Mouse (Mus musculus) kidney, postnatal 4 days (tissue): ENCODE measurements at regions not wholly inside any gene's neighbourhood (a gene's known extent, or its start where the extent isn't known, plus 50 kb on each side); places are given as distances from the start of the nearest gene placed in this dataset.
"Not testable (repeated sequence)": the region's sequence is repeated elsewhere in the genome, so short reads cannot be mapped to it uniquely, and the experiment has no call there.

Experiments
- DNase-seq, 2 experiments: peaks; one replicate each; pipeline ENCODE4 v3.0.0; 2021; ENCODE audit warnings: mixed read lengths in 2 of 2

DNA sequence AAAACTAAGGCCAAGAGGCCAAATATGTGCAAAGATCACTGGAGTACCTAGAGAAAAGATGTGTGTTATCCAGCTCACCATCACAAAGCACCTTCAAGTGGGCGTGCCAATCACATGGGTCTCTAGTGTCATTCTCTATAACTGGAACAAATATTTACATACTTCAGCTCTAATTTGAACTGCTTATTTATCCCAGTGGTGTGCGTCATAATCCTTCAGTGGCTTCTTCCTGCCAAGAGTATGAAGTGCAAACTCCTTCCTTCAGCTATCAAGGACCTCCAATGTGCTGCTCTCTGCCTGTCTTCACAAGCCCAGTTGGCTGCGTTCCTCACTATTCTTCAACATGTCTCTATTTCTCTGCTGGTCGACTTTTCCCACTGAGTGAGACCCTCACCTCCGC is 227.1 kb downstream of the Snx19 start:
- no peak for DNase-seq

DNA sequence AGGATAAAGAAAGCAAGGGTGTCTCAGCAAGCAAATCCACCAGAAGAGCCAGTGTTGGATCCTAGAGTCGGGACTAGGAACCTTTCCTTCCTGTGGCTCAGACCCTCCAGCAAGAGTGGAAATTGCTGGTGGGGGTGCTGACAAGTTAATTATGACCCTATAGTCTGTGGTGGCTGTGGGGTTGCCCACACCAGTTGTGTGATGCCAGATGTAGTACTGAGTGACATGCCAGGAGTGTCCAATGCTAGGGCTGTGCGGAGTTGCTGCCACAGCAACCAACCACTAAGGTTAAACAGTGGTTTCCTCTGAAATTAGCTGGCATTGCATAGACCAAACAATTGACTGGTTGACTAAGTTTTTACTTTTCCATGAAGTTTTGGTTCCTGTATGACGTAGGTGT is 226.3 kb downstream of the Snx19 start:
- DNase-seq: no peak

DNA sequence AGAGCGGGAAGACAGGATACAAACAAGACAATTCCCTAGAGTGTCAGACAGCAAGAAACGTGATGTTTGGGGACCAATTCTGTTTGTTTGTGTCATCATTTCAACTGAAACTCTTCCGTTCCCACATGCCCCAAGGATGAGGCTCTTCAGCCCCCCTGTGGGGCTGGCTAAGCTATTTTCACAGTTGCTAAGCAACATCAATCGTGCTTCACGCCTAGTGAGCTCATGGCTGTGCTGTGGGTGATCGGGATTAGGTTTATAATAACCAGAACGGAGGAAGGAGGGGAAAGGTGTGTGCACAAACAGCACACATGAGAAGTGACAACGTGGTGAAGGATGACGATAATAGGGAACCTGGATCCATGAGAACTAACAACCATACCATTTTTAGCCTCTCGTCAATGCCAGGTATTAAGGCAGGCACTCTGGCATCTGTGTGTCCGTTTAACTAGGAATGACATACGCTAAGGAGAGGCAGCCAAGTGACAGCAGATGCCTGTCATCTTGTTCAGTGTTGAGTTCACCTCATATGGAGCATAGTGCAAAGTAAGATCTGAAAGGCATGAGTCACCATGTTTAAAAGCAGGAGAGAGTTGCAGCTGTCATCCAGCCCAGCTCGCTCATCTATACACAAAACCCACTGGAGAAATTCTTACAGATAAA is 222.6 kb downstream of the Snx19 start:
- DNase-seq: no peak

DNA sequence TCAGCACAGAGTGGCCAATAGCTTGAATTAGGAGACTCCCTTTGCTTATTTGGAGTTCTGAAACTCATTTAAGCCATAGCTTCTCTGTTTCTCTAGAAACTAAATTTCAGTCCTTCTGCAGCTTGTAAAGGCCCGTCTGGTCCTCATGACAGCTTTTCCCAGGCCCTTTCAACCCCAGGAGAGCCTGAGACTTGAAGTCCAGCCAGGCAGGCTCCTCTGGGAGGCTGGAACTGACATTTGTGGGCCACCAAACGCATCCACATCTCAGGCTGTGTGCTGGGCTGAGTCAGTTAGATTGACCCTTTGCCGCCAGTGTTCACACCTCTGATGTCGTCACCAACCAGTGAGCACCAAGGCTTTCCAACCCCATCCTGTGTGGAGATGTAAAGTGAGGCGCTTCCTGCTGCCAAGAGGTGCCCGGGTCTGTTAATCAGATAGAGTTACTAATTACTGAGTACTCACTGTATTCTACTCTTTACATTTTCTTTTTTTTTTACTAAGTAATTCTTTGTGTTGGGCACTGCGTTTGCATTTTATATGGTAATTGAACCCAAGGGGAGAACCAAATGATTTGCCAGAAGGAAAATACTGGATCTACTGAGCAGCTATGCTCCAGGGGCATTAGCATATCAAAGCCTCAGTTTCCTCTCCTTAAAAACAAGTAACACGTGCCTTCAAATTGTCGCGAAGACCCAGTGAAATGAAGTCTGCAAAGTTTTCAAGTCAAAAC is 207.0 kb downstream of the Snx19 start:
- peak; percentile 23 to 26 for DNase-seq

DNA sequence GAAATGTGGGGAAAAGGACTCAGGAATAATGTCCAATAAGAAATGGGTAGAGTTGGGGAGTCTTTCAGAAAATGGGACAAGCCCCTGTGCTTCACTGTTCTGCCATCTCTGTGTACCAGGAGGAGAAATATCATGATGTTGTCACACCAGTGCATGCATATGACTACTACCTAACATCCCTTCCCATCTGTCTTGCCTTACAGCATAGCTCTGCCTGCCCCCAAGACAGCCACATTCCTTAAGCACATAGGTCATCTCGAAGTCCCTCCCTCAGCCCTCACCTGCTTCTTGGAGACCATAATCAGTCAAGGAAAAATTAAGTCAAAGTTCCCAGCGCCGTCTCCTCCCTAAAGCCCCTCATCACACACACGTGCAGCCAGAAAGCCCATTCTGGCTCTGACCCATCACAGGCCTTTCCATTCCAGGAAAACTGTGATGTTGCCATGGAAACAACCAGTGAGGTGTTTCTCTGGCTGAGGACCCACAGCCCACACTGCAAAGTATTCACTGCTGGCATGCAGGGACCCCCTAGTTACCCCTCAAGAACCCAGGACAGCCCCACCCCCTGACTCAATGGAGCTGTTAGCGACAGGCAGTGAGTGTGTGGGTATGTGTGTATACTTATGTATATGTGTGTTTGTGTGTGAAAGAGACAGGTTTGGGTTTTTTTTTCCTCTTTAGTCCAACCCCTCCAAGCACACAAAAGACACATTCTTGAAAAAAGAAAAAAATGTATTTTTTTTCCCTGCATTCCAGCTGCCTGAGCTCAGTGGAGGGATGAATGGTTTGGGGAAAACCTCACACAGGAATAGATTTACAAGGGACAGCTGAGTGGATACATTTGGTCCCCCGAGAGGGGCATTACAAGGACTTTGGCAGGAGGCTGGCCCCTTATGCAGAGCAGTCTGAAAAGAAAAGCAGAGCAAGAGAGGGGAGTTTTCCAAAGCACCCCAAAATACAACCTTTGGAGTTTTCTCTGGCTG is 205.5 kb downstream of the Snx19 start:
- peak in 1 of 2 experiments; percentile 31 for DNase-seq

DNA sequence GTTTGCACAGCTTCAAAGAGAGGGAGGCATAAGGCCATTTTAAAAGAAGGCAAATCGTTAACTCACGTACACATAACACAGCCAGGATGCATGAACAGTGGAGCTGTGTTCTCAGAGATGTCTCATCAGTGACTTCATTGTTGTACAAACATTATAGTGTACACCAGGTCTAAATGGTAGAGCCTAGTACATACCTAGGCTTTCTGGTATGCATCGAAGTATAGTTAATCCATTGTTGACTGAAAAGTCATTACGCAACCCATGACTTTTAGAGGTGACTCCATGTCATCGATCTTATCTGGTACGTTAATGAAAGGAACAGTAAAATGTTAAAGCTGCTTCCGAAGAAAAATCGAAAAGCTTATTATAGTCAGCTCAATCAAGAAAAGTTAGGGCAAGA is 198.7 kb downstream of the Snx19 start:
- DNase-seq: no peak

DNA sequence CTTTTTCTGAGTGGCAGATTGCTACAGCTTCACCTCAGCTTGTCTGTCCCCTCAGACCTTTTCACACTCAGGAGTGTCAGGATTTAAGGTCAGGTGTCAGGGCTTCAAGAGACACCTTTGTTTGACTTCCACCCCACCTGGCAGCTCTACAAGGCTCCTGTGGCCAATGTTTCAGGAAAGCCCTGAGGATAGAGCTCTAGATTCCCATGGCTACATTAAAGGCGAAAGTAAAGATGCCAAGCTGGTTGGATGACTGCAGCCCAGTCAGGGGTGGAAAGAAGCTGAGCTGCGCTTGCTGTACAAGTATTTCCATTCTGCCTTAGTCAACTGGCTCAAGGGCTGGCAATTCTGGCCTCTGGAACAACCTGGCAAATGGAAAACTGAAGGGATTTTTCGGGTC is 198.2 kb downstream of the Snx19 start:
- DNase-seq: peak in 1 of 2 experiments; percentile 23

DNA sequence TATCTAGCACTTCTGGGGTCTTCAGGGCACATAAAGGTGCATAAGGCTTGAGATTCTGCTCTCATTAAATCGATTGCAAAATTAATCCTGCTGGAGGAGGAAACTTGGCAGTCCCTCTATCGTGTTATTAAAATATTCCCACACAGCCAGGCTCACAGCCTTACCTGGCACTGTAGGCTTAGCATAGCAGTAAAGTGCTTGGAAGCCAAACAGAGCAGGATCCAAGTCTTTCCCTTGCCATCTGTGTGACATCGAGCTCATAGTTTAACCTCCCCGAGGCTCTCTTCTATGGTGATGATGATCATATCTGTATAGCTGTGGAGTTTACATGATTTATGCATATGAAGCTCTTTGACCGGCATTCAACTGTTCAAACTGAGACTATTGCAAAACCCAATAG is 197.6 kb downstream of the Snx19 start:
- no peak for DNase-seq

DNA sequence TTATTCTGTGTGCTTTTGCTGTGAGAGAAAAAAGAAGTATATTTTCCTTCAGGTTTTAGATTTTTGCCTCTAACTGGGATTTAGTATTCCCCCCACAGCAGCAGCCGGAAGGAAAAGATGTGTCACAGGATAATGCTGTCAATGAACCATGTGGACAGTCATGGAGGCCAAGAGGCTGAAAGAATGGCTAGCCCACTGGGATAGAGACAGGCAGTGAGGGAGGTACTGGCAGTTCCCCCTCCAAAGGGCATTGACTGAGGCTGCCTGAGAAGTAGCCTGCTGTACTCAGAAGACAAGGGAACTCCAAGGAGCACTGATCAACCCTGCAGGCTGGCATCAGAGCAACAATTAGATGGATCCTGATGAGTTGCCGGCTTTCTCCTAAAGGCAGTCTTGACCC is 192.4 kb downstream of the Snx19 start:
- DNase-seq: no peak

DNA sequence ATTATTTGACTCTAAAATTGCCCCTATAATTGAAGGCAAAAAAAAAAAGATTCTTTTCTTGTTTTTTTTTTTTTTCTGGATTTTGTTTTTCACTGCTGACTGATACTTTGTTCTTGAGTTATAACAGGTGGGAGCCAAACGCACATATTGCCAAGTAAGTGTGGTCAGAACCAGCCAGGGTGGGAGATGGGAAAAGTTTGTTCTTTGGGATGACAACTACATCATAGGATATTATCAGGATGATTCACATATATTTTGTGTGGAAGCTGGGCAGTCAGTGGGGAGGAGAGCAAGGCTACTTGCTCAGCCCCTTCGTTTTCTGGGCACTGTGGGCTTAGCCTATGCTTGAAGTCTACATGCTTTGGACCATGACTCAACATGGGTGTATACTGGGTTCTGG is 191.3 kb downstream of the Snx19 start:
- DNase-seq: no peak

DNA sequence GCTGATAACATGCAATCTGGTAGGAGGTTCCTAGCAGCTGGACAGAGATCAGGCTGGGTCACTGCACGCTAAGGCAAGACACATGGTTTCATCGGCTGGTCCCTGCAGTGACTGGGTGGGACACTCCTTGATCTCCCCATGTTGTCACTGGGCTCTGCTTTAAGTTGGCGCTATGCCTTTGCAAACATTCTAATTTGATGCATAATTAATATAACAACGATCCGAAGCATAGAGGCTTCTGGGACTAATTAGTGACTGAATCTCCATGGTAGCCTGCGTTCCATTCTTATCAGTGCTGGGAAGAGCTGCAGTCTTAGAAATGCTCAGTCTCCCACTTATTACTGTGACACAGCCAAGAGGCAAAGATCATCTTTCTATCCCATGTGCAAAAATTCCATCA is 186.8 kb downstream of the Snx19 start:
- DNase-seq: peak; percentile 55 to 70

DNA sequence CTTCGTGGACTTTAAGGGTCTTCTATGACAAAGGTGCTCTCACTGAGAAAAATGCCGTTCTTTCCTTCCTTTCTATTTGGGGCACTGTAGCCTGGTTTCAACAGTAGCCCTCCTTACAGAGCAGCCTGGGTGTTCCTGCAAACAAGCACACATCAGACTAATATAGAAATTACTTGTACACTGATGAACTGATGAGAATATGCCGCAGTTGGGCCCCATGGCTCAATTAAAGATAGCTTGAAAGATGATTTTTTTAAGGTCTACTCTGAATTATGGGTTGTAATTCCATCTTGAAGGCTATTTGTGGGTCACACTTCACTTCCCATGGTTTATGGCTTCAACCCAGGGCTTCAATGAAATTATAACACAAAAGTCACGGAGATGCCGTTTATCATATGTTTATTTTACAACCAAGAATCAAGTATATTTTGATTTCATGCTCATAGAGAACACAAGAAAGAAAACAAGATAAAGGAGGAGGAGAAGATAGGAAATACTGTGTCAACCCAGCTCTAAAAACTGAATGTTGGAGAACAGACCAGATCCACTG is 186.2 kb downstream of the Snx19 start:
- no peak for DNase-seq

DNA sequence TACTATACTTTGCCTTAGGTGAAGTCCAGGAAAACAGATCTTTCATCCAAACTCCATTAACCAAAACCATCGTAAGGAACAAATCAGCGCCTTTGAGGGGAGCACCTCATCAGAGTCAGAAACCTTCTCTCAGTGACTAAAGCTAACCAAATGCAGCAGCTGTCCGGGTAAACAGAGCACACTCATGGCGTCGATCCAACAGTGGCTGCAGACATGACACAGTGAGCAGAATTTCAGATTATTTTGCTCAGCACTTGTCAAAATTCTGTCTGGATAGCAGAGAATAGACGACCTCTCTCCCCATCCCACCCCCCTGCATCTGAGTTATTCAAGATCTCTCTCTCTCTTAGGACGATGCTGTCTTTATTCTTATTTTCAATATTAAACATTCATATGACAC is 183.4 kb downstream of the Snx19 start:
- DNase-seq: peak; percentile 20 to 30

DNA sequence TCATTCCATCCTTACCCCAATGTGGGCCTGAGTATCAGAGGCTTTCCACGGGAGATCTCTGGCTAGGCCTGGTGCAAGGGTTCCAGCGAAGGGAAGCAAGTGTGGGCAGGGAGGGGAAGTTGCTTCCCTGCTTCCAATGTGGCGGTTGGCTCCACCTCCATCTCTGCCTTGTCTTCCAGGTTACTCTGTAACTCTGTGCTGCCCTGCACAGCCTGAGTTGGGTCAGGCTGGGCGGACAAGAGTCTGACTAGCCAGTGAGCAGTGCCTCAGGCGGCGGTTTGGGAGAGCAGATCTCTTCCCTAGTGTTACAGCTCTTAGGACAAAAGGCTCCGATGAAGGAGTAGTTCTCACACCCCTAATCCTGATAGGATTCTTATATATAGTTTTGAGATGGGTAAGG is 172.8 kb downstream of the Snx19 start:
- DNase-seq: peak in 1 of 2 experiments; percentile 25

DNA sequence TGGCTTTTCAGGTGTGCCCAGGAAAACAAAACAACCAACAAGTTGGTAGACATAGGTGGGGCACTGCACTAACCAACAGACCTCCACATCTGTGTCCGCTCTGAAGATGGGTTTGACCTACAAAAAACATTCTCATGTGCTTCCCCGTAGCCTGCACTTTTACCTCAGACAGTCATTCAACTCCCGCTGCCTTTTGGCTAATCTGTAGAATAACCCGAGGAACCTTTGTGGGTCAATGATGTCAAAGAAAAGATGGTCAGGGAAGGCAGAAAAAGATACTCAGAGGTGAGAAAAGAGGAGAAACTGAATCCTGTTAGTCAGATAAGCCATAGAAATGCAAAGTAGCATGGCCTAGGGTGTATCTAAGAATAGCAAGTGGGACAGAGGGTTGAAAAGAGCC is 170.8 kb downstream of the Snx19 start:
- no peak for DNase-seq

DNA sequence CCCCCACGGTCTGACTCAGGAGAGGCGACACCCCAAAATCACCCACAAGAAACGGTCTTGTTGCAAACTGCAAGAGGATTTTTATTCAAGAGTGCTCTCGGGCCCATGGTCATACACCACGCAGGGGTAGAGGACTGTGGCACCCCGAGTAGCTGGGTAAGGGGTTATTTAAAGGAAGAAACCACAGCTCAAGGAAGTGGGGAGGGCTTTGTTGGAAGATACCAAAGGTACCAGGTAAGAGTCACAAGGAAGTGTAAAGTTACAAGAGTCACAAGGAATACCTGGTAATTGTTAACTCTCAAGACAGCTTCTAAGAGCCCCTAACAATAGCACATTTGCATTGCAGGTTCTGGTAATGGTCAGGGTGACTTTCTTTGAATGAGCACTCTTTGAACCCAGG is 170.2 kb downstream of the Snx19 start:
- DNase-seq: not testable (repeated sequence)

DNA sequence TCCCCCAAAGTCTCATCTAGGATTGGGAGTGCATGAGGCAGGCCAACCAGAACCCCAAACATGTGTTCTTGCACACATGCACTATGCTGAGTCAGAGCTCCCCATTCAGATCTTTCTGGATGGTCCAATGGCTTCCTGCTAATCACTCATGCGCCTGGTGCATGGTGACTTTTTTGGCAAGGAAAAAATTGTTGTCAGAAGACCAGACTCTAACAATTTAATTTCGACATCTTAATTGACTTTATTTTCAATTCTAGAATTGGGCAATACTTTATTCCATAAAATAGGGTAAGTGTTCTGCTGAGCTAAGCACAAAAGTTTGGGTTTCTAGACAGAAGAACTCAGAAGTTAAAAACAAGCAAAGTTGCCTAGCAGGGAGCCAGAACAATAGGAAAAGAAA is 165.7 kb downstream of the Snx19 start:
- DNase-seq: no peak

DNA sequence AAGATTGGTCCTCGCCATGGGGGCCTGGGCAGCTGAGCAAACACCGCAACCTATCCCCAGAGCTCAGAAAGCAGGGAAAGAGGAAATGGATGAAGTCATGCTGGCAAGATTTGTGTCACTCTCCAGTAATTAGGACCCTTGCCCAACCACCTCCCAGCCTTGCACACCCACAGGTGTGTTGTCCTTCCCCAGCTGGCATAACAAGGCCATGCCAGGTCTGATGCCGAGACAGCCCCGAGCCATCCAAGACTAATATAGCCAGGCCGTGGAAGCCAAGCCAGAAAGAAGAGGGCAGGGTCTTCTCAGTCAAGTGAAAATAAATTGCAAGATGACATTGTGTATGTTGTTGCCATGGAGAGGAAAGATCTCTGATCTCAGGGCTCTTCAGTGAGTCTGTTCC is 164.3 kb downstream of the Snx19 start:
- DNase-seq: no peak

DNA sequence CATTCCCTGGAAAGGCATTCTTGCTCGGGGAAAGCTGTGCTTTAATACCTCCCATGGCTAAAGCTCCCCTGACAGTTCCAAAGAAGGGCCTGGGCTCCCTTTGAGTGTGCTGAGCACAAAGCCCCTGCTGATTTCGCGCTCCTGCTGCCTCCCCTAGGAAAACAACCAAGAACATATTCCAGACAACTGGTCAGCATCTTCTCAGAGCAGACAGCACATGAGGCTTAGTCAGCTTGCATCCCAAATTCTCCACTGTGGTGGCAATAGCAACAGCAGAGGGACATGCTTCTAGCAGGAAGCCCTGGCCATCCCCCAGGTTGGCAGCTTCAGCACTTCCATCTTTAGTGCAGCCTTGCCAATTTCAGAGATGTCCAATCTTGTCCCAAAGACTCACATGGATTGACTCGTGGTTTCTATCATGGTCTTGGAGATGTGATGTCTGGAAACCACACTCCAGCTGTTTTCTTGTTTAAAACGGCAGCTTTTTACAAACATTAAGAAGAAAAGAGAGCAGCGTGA is 163.8 kb downstream of the Snx19 start:
- no peak for DNase-seq

DNA sequence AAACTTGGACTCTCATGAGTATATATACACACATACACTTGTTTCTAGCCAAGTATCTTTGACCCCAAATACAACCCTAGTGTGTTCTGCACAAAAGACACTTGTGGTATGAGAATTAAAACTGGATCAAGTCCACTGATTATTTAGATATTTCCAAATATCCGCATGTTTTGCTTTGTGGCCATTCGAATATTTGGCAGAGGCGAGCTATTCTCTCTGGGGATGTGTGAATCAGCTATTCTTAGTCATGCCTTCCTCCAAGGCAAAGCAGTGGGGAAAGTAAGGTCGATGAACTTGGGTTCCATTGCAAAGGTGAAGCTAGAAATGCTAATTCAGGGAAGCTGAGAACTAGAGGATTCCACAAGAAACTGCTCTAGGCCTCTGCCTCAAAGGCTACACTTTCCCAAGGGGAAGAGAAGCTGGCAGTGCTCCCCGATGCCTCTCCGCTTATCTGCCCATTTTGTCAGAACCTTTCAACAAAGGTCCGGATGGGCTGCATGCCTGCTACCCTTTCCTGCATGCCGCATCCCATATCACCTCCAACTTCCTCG is 154.4 kb downstream of the Snx19 start:
- DNase-seq: no peak

DNA sequence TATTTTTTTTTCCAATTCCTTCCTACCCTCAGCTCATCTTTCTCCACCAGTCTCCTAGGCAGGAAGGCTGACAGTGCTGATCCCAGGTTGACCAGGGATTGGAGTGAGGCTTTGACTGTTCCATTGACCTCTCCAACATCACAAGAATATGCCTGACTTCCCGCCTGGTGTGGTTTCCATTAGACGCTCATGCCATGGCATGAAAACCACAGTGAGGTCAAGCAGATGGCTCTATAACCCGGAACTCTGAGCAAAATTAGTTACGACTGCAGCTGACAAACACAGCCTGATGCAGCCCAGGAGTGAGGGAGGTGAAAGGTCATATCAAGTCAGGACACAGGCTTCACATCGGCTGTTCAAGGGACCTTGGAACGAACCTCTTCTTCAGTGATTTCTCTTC is 153.6 kb downstream of the Snx19 start:
- no peak for DNase-seq

DNA sequence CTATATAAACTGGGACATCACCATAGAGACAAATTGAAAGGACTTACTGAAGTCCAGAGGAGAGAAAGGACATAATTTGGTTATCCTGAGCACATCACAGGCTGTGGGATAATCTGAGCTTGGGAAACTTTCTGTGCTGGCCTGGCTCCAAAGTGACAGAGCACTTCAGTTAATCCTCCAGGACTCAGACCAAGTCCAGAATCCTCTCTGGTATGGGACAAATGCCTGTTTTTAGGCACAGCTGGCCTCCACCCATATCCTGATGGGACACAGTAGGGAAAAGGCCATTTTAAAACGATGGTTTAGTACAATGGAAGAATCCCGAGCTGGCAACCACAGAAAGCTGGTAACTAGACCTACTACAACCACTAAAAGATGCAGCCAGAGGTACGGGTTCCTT is 151.3 kb downstream of the Snx19 start:
- DNase-seq: no peak

DNA sequence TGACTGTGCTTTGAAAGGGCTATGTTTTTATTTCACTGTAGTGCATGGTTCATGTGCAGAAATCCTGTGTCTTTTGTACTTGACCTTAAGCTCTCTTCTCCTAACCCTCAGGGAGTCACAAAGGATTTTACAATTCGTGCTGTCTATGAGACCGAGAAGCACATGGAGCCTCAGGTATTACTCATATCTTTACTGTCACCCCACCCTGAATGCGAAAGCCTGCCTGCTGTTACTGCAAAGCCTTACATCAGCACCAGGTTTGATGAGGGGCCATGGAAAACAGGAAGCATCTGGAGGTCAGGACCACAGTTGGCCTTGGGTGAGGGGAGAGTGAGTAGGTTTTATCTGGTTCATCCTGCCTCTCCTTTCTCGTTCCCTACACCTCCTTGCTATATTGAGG is 150.3 kb downstream of the Snx19 start:
- no peak for DNase-seq
